Mouse (Mus musculus): ENCODE measurements around the gene Bnip3. TPM values are rescaled to one million over a fixed set of nuclear protein-coding genes. Genes with fewer than 3 reads are reported as not detected.

The Bnip3 gene
- polyA plus RNA-seq, 1 experiment from 2014 or later: 101 TPM

DNA sequence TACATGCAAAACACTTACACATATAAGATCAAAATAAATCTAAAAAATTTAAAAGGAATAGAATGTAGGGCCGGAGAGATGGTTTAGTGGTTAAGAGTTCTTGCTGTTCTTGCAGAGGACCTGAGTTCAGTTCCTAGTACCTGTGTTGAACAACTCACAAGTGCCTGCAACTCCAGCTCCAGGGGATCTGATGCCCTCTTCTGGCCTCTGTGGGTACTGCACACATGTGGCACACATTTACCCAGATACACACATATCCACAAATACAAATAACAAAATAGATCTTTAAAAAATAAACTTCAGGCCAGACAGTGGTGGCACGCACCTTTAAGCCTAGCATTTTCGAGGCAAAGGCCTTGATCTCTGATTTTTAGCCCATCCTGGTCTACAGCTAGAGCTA lies 25.2 kb upstream of the Bnip3 start:
- no peak overlapping the region for H3K4me3 ChIP-seq
- no peak overlapping the region for H3K9ac ChIP-seq
- ATAC-seq (ENCODE audit: low FRiP score, low read depth): no peak
- H3K4me1 ChIP-seq (replicated peaks): no peaks in the 10 kb centered on the region
- no peak overlapping the region for H3K4me2 ChIP-seq
- no peak overlapping the region for H3K27ac ChIP-seq (replicated peaks)
- 92% methylated on average over 3 of the region's 3 CpGs for WGBS
- no peaks in the 10 kb centered on the region for H3K36me3 ChIP-seq
- peaks cover 14% of the 10 kb centered on the region for H3K27me3 ChIP-seq
- H3K9me3 ChIP-seq: no peaks in the 10 kb centered on the region

DNA sequence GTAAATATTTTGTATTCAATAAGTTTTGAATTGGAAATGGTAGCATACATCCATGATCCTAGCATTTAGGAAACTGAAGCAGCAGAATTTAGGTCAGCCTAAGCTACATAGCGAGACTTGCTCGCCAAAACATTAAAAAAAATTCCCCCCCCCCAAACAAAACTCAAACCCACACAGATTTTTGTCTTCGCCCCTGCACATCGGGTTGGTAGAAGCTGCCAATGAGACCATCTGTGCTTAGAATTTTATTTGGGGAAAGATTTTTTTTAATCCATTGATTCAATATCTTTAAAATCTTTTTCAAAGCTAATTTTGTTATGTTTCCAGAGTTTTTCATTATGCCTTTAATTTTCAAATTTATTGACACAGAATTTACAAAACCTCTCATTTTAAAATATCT lies 19.1 kb upstream of the Bnip3 start:
- Histone ChIP-seq H3K9me3 (no peaks in the 10 kb centered on the region), H3K27ac (replicated peaks) (no peak overlapping the region), H3K9ac (no peak overlapping the region), H3K27me3 (no peaks in the 10 kb centered on the region), H3K36me3 (no peaks in the 10 kb centered on the region), H3K4me2 (no peak overlapping the region), H3K4me1 (replicated peaks) (no peaks in the 10 kb centered on the region), H3K4me3 (no peak overlapping the region)
- no peak for ATAC-seq (ENCODE audit: low FRiP score, low read depth)
- WGBS: 89% methylated on average over 4 of the region's 4 CpGs

DNA sequence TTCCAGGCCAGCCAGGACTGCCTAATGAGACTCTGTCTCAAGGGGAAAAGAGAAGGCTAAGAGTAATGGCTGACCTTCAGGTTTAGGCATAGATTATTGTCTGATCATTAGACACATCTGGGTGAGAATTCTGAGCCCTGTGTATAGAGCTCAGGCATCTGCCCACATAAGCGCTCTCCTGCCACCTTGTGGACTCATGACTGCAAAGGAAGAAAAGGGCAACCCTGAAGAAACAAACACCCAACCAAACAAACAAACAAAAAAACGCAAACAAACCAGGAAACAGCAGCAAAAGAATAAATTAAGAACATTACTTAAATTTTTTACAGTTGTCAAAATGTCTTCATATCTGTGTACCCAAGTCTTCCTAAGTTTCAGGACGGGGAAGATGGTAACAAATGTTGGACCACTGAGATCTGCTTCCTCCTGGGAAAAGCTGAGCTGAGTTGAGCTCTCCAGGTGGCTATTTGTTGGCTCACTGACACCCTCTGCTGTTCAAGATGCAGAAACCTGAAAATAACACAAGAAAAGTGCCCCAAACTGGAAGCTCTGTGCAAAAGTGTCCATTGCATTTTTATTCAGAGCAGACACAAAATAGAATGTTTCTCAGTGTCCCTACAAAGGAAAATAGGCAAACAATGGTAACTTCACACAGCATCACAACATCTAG lies 14.6 kb upstream of the Bnip3 start:
- 14% methylated on average over 3 of the region's 3 CpGs for WGBS
- H3K27ac ChIP-seq (replicated peaks): no peak overlapping the region
- no peak for ATAC-seq (ENCODE audit: low FRiP score, low read depth)

DNA sequence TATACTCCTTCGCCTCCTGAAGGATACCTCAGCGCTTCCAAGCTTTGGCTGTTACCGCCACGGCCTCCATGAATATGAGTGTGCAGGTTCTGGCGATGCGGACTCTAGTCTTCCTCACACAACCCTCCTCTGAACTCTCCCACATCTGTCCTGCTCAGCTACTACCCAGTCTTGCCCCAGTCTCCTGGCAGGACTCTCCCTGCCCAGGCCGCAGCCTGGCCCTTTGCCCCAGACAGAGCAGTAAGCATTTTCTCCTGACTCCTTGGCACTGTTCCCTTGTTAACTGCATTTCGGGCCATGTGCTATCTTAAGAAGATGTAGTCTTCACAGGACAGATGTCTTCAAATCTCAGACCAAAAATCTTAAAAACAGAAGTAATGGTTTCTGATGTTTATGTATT lies 12.3 kb upstream of the Bnip3 start:
- Histone ChIP-seq H3K27ac (replicated peaks) (no peak overlapping the region), H3K27me3 (no peaks in the 10 kb centered on the region), H3K4me3 (no peak overlapping the region), H3K4me2 (no peak overlapping the region), H3K9ac (no peak overlapping the region), H3K36me3 (no peaks in the 10 kb centered on the region), H3K9me3 (no peaks in the 10 kb centered on the region), H3K4me1 (replicated peaks) (peaks cover 9% of the 10 kb centered on the region)
- ATAC-seq (ENCODE audit: low FRiP score, low read depth): no peak
- WGBS: 94% methylated on average over 8 of the region's 8 CpGs

More for the DNA sequence above, 14.6 kb upstream of the Bnip3 start:
- Histone ChIP-seq H3K9ac (no peak overlapping the region), H3K4me2 (no peak overlapping the region), H3K4me1 (replicated peaks) (peaks cover 9% of the 10 kb centered on the region), H3K36me3 (no peaks in the 10 kb centered on the region), H3K9me3 (no peaks in the 10 kb centered on the region), H3K4me3 (no peak overlapping the region), H3K27me3 (no peaks in the 10 kb centered on the region)

DNA sequence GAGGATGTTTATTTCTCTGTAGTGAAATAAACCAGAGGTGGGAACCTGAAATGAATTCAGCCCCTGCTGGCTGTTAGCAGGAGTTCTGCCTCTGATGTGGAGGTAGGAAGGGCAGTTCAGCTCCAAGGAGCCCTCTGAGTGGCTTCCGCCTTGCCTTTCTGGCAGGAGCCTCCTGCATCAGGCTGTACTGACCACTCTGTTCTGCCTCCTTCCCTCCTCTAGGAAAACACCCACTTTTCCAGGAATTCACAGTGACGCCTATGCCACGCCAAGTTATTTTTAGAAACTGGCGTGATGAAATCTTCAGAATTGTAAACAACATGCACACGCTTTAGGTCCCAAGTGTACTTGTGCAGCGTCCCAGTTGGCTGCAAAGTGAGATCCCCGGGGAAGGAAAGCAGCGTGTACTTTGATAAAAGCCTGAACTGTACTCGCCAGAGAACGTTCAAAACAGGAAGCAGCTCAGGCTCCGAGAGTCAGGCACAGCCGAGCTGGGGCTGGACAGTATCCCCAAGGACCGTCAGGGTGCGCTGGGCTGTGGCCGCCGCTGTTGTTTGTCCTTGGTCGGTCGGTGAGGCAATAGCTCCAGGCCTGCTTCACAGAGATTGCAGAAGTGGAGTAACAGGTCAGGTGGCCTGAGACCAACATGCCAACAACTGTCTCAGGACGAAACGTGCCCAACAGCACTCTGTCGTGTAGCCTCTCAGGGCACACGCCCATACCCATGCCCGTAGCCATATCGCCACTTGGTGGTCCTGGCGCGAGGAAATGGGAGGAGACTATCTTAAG lies 10.0 kb upstream of the Bnip3 start:
- peak overlapping the region; percentile 49; the same call in 1 of the 2 replicates for H3K27ac ChIP-seq (replicated peaks)
- WGBS: 6% methylated on average over 26 of the region's 26 CpGs
- ATAC-seq (ENCODE audit: low FRiP score, low read depth): peak; percentile 59; the same call in 1 of the 2 replicates

DNA sequence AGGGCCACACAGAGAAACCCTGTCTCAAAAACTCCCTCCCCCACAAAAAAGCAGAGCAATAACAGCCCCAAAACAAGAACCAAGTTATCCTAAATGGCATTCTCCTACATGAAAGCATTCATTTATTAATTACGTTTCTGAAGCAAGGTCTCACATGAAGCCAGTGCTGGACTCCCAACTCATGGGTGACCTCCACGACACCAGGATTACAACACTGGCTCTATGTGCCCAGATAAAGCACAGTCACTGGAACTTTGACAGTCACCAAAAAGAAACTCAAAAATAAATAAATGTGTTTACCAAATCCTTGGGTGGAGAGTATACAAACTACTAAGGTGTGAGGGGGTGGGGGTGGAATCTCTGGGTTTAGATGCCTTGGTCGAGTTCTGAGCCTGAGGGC lies 4.3 kb upstream of the Bnip3 start:
- peaks cover 8% of the 10 kb centered on the region; the same call in 1 of the 2 replicates for H3K27me3 ChIP-seq
- H3K4me3 ChIP-seq: no peak overlapping the region
- H3K9me3 ChIP-seq: no peaks in the 10 kb centered on the region
- no peak for ATAC-seq (ENCODE audit: low FRiP score, low read depth)
- no peak overlapping the region for H3K27ac ChIP-seq (replicated peaks)
- H3K9ac ChIP-seq: no peak overlapping the region
- WGBS: 86% methylated on average over 3 of the region's 3 CpGs
- H3K4me1 ChIP-seq (replicated peaks): peaks cover 14% of the 10 kb centered on the region
- H3K4me2 ChIP-seq: no peak overlapping the region
- H3K36me3 ChIP-seq: no peaks in the 10 kb centered on the region

More for the DNA sequence above, 10.0 kb upstream of the Bnip3 start:
- peak overlapping the region; percentile 30 for H3K4me3 ChIP-seq
- 0 out of 2 replicates have a peak overlapping the region, but pooled peaks have one; percentile 1 for H3K9ac ChIP-seq
- H3K4me2 ChIP-seq: peak overlapping the region; percentile 56
- no peaks in the 10 kb centered on the region for H3K36me3 ChIP-seq
- H3K9me3 ChIP-seq: no peaks in the 10 kb centered on the region
- H3K27me3 ChIP-seq: no peaks in the 10 kb centered on the region
- peaks cover 9% of the 10 kb centered on the region for H3K4me1 ChIP-seq (replicated peaks)

DNA sequence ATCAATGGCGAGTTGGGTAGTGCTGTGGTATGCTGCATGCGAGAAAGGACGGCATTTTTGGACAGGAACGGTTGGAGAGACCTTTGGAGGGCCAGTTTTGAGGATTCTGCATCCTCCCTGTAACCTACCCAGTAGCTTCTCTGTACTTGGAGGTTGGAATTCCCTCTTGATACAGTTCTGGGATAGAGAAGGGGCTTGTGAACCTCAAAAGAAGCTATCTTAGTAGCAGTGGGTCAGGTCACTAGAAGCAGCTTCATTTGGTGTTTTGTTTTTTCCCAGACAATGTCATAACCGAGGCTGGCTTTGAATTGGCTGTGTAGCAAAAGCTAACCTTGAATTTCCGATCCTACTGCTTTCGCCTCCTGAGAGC lies 859 bp upstream of the Bnip3 start:
- Histone ChIP-seq H3K36me3 (no peaks in the 10 kb centered on the region), H3K4me2 (peak overlapping the region; percentile 73), H3K4me1 (replicated peaks) (peaks cover 37% of the 10 kb centered on the region), H3K27ac (replicated peaks) (peak overlapping the region; percentile 78), H3K9ac (peak overlapping the region; percentile 92), H3K27me3 (peaks cover 8% of the 10 kb centered on the region; the same call in 1 of the 2 replicates), H3K9me3 (no peaks in the 10 kb centered on the region), H3K4me3 (peak overlapping the region; percentile 86)
- no peak for ATAC-seq (ENCODE audit: low FRiP score, low read depth)
- WGBS: 27% methylated on average over 7 of the region's 7 CpGs

DNA sequence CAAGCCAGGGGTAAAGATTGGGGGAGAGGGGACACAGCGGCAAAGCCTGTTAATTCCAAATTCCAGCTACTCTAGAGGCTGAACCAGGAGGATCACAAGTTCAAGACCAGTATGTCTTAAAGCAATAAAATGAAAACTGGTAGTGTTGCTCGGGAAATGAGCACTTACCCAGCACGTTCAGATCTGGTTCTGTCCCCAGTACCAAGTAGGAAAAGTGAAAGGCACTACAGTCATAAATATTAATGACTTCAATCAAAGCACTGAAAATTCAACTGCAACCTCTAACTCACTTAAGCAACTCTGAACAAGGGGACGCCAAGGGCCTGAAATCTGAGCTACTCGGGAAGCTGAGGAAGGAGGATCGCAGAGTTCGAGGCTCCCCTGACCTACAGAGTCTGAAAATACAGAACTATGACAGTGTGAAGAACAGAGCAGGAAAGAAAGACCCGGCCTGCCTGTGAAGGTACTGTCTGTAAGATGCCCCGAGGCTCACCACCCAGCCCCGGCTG lies 497 bp downstream of the Bnip3 start:
- 6% methylated on average over 10 of the region's 10 CpGs for WGBS
- Histone ChIP-seq H3K36me3 (no peaks in the 10 kb centered on the region), H3K27ac (replicated peaks) (peak overlapping the region; percentile 75), H3K4me2 (peak overlapping the region; percentile 73), H3K4me1 (replicated peaks) (peaks cover 37% of the 10 kb centered on the region), H3K9me3 (no peaks in the 10 kb centered on the region), H3K4me3 (peak overlapping the region; percentile 86), H3K9ac (peak overlapping the region; percentile 92), H3K27me3 (peaks cover 8% of the 10 kb centered on the region; the same call in 1 of the 2 replicates)
- no peak for ATAC-seq (ENCODE audit: low FRiP score, low read depth)

DNA sequence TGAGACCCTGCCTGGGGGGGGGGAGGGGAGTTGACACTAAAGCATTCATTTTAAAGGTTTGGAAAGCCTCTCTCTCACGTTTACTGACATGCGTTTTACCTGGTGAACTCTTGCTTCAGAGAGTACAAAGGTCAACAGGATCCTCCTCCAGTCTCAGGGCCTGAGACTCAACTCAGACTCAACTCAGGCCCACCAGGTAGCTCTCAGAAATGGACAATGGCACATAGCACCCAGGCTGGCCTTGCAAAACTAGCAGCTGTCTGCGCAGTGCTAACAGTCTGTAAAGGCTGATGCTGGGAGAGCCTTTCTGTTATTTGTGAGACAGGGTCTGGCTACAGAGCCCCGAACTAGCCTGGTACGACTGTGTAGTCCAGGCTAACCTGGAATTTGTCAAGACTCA lies 1.3 kb downstream of the Bnip3 start:
- H3K4me1 ChIP-seq (replicated peaks): peaks cover 37% of the 10 kb centered on the region
- no peak overlapping the region for H3K9ac ChIP-seq
- no peaks in the 10 kb centered on the region for H3K36me3 ChIP-seq
- H3K9me3 ChIP-seq: no peaks in the 10 kb centered on the region
- WGBS: 64% methylated on average over 5 of the region's 5 CpGs
- ATAC-seq (ENCODE audit: low FRiP score, low read depth): no peak
- H3K27me3 ChIP-seq: peaks cover 8% of the 10 kb centered on the region; the same call in 1 of the 2 replicates
- no peak overlapping the region for H3K27ac ChIP-seq (replicated peaks)
- 0 out of 2 replicates have a peak overlapping the region, but pooled peaks have one; percentile 4 for H3K4me3 ChIP-seq
- H3K4me2 ChIP-seq: peak overlapping the region; percentile 73

DNA sequence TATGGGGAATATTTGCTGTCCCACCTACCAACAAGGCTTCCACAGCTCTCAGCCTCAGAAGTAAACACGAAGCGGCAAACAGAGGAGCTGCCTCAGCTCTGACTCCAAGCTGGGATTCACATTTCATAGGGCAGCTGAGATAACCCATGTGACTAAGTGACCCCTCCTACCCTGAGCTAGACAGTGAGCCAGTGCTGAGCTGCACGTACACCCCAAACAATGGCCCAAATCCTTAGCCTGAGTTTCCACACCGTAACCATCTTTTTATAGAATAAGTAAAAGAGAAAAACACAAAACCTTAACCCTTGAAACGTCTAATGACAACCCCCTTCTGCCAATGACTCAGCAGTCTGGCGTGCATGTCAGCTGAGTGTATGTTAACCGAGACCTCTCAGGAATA lies 2.3 kb downstream of the Bnip3 start:
- ATAC-seq (ENCODE audit: low FRiP score, low read depth): no peak
- Histone ChIP-seq H3K4me2 (peak overlapping the region; percentile 45), H3K4me1 (replicated peaks) (peaks cover 37% of the 10 kb centered on the region), H3K36me3 (no peaks in the 10 kb centered on the region), H3K27me3 (peaks cover 8% of the 10 kb centered on the region; the same call in 1 of the 2 replicates), H3K4me3 (peak overlapping the region; percentile 16; the same call in 1 of the 2 replicates), H3K9me3 (no peaks in the 10 kb centered on the region), H3K27ac (replicated peaks) (no peak overlapping the region), H3K9ac (peak overlapping the region; percentile 27)
- 12% methylated on average over 7 of the region's 7 CpGs for WGBS

DNA sequence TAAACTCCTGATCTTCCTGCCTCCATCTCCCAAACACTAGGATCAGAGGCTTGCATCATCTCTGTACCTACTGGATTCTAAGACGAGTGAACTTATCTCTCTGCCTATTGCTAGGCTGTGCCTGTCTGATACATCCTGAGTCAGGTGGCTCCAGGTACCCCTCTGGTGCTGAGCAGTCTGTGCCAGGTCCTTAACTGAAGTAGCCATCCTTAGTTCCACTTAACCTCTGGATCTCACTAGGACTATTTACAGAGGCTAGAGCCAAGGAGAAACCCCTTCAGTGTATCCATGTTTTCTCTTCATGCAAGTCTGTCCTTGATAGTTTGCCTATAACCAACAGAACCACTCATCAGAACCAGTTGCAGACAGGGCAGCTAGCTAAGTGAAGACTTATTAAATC lies 2.9 kb downstream of the Bnip3 start:
- Histone ChIP-seq H3K9me3 (no peaks in the 10 kb centered on the region), H3K4me3 (0 out of 2 replicates have a peak overlapping the region, but pooled peaks have one; percentile 16), H3K27ac (replicated peaks) (no peak overlapping the region), H3K4me1 (replicated peaks) (peaks cover 37% of the 10 kb centered on the region), H3K27me3 (peaks cover 6% of the 10 kb centered on the region; the same call in 1 of the 2 replicates), H3K9ac (no peak overlapping the region), H3K4me2 (peak overlapping the region; percentile 45), H3K36me3 (no peaks in the 10 kb centered on the region)
- no peak for ATAC-seq (ENCODE audit: low FRiP score, low read depth)
- WGBS: 90% methylated on average over 1 of the region's 1 CpGs

DNA sequence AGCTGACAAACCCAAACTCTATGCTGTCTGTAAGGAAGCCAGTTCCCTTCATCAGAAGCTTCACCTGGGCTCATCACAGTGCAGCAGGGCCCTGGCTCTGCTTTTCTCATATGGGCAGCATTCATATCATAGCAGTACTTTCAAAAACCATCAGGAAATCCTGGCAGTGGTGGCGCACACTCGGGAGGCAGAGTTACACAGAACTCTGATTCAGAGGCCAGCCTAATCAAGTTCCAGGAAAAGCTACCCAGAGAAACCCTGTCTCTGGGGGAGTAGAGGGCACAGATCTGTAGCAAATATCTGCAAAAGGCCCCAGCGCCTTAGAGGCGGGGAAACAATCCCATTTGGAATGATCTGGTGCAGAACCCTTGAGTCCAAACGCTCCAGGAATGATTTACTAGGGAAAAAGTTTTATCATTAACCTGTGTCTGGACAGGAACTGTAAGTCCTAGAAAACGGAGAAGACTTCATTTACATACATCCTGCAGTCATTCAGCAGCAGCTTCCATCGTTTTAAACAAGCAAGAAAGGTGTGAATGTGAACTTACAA lies 5.4 kb downstream of the Bnip3 start:
- peaks cover 25% of the 10 kb centered on the region for H3K4me1 ChIP-seq (replicated peaks)
- no peaks in the 10 kb centered on the region for H3K9me3 ChIP-seq
- H3K27ac ChIP-seq (replicated peaks): no peak overlapping the region
- no peak overlapping the region for H3K9ac ChIP-seq
- 75% methylated on average over 7 of the region's 7 CpGs for WGBS
- no peak overlapping the region for H3K4me2 ChIP-seq
- no peaks in the 10 kb centered on the region for H3K27me3 ChIP-seq
- H3K4me3 ChIP-seq: no peak overlapping the region
- ATAC-seq (ENCODE audit: low FRiP score, low read depth): no peak
- no peaks in the 10 kb centered on the region for H3K36me3 ChIP-seq
